Mouse (Mus musculus) midbrain, embryonic 11.5 days (tissue): ENCODE measurements at regions not wholly inside any gene's neighbourhood (a gene's known extent, or its start where the extent isn't known, plus 50 kb on each side); places are given as distances from the start of the nearest gene placed in this dataset.

Experiments used
- ATAC-seq: fragments of 200-750 bp; cut with Nextera tagmentation; 2 replicates; pipeline ENCODE4 v1.8.0; 2017; ENCODE audit warnings: moderate TSS enrichment, moderate library complexity; ENCODE audit not compliant: low FRiP score
- DNase-seq: peaks from one replicate; pipeline ENCODE4 v3.0.0; 2015; ENCODE audit warnings: low spot score; ENCODE audit errors: missing footprints
- H3K27ac ChIP-seq: fragments of 300-500 bp; sonication (generic); 2 replicates; pipeline ENCODE4 v1.5.1; 2014; ENCODE audit warnings: low read depth, low read length
- H3K27me3 ChIP-seq: fragments of 300-500 bp; sonication (generic); 2 replicates; pipeline ENCODE4 v1.6.1; 2014; ENCODE audit warnings: mild to moderate bottlenecking, low read length, moderate library complexity, mixed read lengths; ENCODE audit not compliant: control insufficient read depth, insufficient read depth
- H3K36me3 ChIP-seq: fragments of 300-500 bp; sonication (generic); 2 replicates; pipeline ENCODE4 v1.6.1; 2014; ENCODE audit warnings: mild to moderate bottlenecking, low read length, moderate library complexity, mixed read lengths; ENCODE audit not compliant: control insufficient read depth, insufficient read depth
- H3K4me1 ChIP-seq: fragments of 300-500 bp; sonication (generic); 2 replicates; pipeline ENCODE4 v1.6.1; 2014; ENCODE audit warnings: low read length; ENCODE audit not compliant: control insufficient read depth, insufficient read depth
- H3K4me2 ChIP-seq: fragments of 300-500 bp; sonication (generic); 2 replicates; pipeline ENCODE4 v1.6.1; 2014; ENCODE audit warnings: mild to moderate bottlenecking, moderate library complexity
- H3K4me3 ChIP-seq: fragments of 300-500 bp; sonication (generic); 2 replicates; pipeline ENCODE4 v1.5.1; 2014; ENCODE audit warnings: low read depth, low read length
- H3K9ac ChIP-seq: fragments of 300-500 bp; sonication (generic); 2 replicates; pipeline ENCODE4 v1.6.1; 2014; ENCODE audit warnings: low read length
- H3K9me3 ChIP-seq: fragments of 300-500 bp; sonication (generic); 2 replicates; pipeline ENCODE4 v1.6.1; 2016; ENCODE audit warnings: low read length; ENCODE audit not compliant: control insufficient read depth
- WGBS: fragments of 180-500 bp; shearing (Covaris S2); extraction: QIAGEN DNeasy Blood & Tissue Kit; methylation state at CpG from one replicate; pipeline ENCODE4 v1.1.7; 2014; 5-methylcytosine and 5-hydroxymethylcytosine counted together

GRCm38 (mm10) chr2:78655156-78655855 is 212.6 kb upstream of the Ube2e3 start:
- no peaks in the 10 kb centered on the region for H3K36me3 ChIP-seq
- no peak overlapping the region for H3K9ac ChIP-seq
- 78% methylated on average over 7 of the region's 7 CpGs for WGBS
- H3K9me3 ChIP-seq = no peaks in the 10 kb centered on the region
- DNase-seq (no peak), ATAC-seq (no peak)
- H3K27me3 ChIP-seq = no peaks in the 10 kb centered on the region
- H3K27ac ChIP-seq = no peak overlapping the region
- no peak overlapping the region for H3K4me3 ChIP-seq
- H3K4me2 ChIP-seq = no peak overlapping the region
- no peaks in the 10 kb centered on the region for H3K4me1 ChIP-seq

- H3K27me3 ChIP-seq = no peaks in the 10 kb centered on the region
- H3K9ac ChIP-seq = no peak overlapping the region
- no peak overlapping the region for H3K4me2 ChIP-seq
- H3K27ac ChIP-seq = no peak overlapping the region
- WGBS = 53% methylated on average over 2 of the region's 2 CpGs
- H3K4me3 ChIP-seq = no peak overlapping the region
- ATAC-seq = no peak
- no peak for DNase-seq
- H3K36me3 ChIP-seq = no peaks in the 10 kb centered on the region
- no peaks in the 10 kb centered on the region for H3K4me1 ChIP-seq
- no peaks in the 10 kb centered on the region for H3K9me3 ChIP-seq
Measured at GRCm38 (mm10) chr2:78651549-78651948, 216.4 kb upstream of the Ube2e3 start.

GRCm38 (mm10) chr2:78640361-78640760 is 227.6 kb upstream of the Ube2e3 start:
- H3K9ac ChIP-seq = no peak overlapping the region
- H3K4me2 ChIP-seq = no peak overlapping the region
- peak; percentile 61 for DNase-seq
- H3K9me3 ChIP-seq = no peaks in the 10 kb centered on the region
- H3K36me3 ChIP-seq = no peaks in the 10 kb centered on the region
- no peaks in the 10 kb centered on the region for H3K27me3 ChIP-seq
- no peaks in the 10 kb centered on the region for H3K4me1 ChIP-seq
- no peak for ATAC-seq
- no peak overlapping the region for H3K27ac ChIP-seq
- WGBS = 77% methylated on average over 6 of the region's 6 CpGs
- H3K4me3 ChIP-seq = no peak overlapping the region

- 87% methylated on average over 4 of the region's 4 CpGs for WGBS
- no peaks in the 10 kb centered on the region for H3K36me3 ChIP-seq
Measured at GRCm38 (mm10) chr2:78625264-78625663, 242.7 kb upstream of the Ube2e3 start.

GRCm38 (mm10) chr2:78606388-78606787 is 261.5 kb upstream of the Ube2e3 start:
- Histone ChIP-seq H3K4me3 (no peak overlapping the region), H3K9ac (no peak overlapping the region), H3K4me2 (no peak overlapping the region), H3K4me1 (no peaks in the 10 kb centered on the region), H3K36me3 (no peaks in the 10 kb centered on the region), H3K27me3 (no peaks in the 10 kb centered on the region), H3K9me3 (no peaks in the 10 kb centered on the region), H3K27ac (no peak overlapping the region)
- DNase-seq (no peak), ATAC-seq (no peak)

More at GRCm38 (mm10) chr2:78625264-78625663, 242.7 kb upstream of the Ube2e3 start:
- H3K4me3 ChIP-seq = no peak overlapping the region
- DNase-seq = no peak
- H3K4me1 ChIP-seq = no peaks in the 10 kb centered on the region
- no peaks in the 10 kb centered on the region for H3K9me3 ChIP-seq
- ATAC-seq = no peak
- no peak overlapping the region for H3K9ac ChIP-seq
- no peak overlapping the region for H3K4me2 ChIP-seq
- H3K27ac ChIP-seq = no peak overlapping the region
- no peaks in the 10 kb centered on the region for H3K27me3 ChIP-seq

- no peaks in the 10 kb centered on the region for H3K4me1 ChIP-seq
- no peaks in the 10 kb centered on the region for H3K9me3 ChIP-seq
- no peaks in the 10 kb centered on the region for H3K27me3 ChIP-seq
- DNase-seq = no peak
- no peak overlapping the region for H3K27ac ChIP-seq
- no peak overlapping the region for H3K9ac ChIP-seq
- 83% methylated on average over 2 of the region's 2 CpGs for WGBS
- no peak overlapping the region for H3K4me3 ChIP-seq
- H3K4me2 ChIP-seq = no peak overlapping the region
- no peak for ATAC-seq
- no peaks in the 10 kb centered on the region for H3K36me3 ChIP-seq
Measured at GRCm38 (mm10) chr2:78600753-78601152, 267.2 kb upstream of the Ube2e3 start.

- 90% methylated on average over 8 of the region's 8 CpGs for WGBS
- no peak for DNase-seq
- H3K27ac ChIP-seq = no peak overlapping the region
- H3K36me3 ChIP-seq = no peaks in the 10 kb centered on the region
- ATAC-seq = no peak
- no peak overlapping the region for H3K4me3 ChIP-seq
- H3K4me2 ChIP-seq = no peak overlapping the region
- no peaks in the 10 kb centered on the region for H3K4me1 ChIP-seq
- H3K9me3 ChIP-seq = no peaks in the 10 kb centered on the region
- H3K27me3 ChIP-seq = no peaks in the 10 kb centered on the region
- no peak overlapping the region for H3K9ac ChIP-seq
Measured at GRCm38 (mm10) chr2:78598039-78598438, 269.9 kb upstream of the Ube2e3 start.

- DNase-seq (no peak), ATAC-seq (no peak)
- H3K27ac ChIP-seq = no peak overlapping the region
- 67% methylated on average over 2 of the region's 2 CpGs for WGBS
- H3K4me3 ChIP-seq = no peak overlapping the region
- H3K27me3 ChIP-seq = no peaks in the 10 kb centered on the region
- no peaks in the 10 kb centered on the region for H3K9me3 ChIP-seq
- no peak overlapping the region for H3K4me2 ChIP-seq
- no peak overlapping the region for H3K9ac ChIP-seq
- H3K36me3 ChIP-seq = no peaks in the 10 kb centered on the region
- no peaks in the 10 kb centered on the region for H3K4me1 ChIP-seq
Measured at GRCm38 (mm10) chr2:78596251-78596650, 271.7 kb upstream of the Ube2e3 start.

- no peak for DNase-seq
- Histone ChIP-seq H3K36me3 (no peaks in the 10 kb centered on the region), H3K9ac (no peak overlapping the region), H3K27me3 (no peaks in the 10 kb centered on the region), H3K4me1 (no peaks in the 10 kb centered on the region), H3K4me2 (no peak overlapping the region), H3K4me3 (no peak overlapping the region), H3K27ac (no peak overlapping the region), H3K9me3 (no peaks in the 10 kb centered on the region)
- 75% methylated on average over 6 of the region's 6 CpGs for WGBS
- ATAC-seq = no peak
Measured at GRCm38 (mm10) chr2:78580013-78580412, 287.9 kb upstream of the Ube2e3 start.
